Mouse (Mus musculus) MEL (cell line): ENCODE results near the gene Gadd45g. TPM values are rescaled to one million over a fixed set of nuclear protein-coding genes. Genes with fewer than 3 reads are reported as not detected.

Experiments
- DNase-seq: peaks from one replicate; pipeline ENCODE4 v3.0.0; 2011; ENCODE audit warnings: low read depth, low spot score
- H3K27ac ChIP-seq: 2 replicates; pipeline ENCODE4 v1.5.1; 2012; ENCODE audit warnings: low read depth, mild to moderate bottlenecking, control low read depth, low read length, moderate library complexity; ENCODE audit not compliant: control insufficient read depth
- H3K27me3 ChIP-seq, 2 experiments: fragments of 150-350 bp in 1 of 2; sonication (generic) in 1 of 2; 2 replicates each; pipeline ENCODE4 v1.6.1; 2012; ENCODE audit warnings: low read length in 2 of 2, mild to moderate bottlenecking in 2 of 2, improper control_type of control experiment in 1 of 2, moderate library complexity in 1 of 2; ENCODE audit not compliant: insufficient read depth in 2 of 2, control insufficient read depth in 1 of 2
- H3K36me3 ChIP-seq, 2 experiments: 2 replicates each; pipeline ENCODE4 v1.6.1; 2012 to 2014; ENCODE audit warnings: low read length in 2 of 2, improper control_type of control experiment in 1 of 2, inconsistent platforms in 1 of 2, mild to moderate bottlenecking in 1 of 2; ENCODE audit not compliant: insufficient read depth in 2 of 2, control insufficient read depth in 1 of 2
- H3K4me1 ChIP-seq, 2 experiments: fragments of 150-350 bp in 1 of 2; sonication (generic) in 1 of 2; 2 replicates each; pipeline ENCODE4 v1.6.1; 2012; ENCODE audit warnings: low read length in 2 of 2, improper control_type of control experiment in 1 of 2, mild to moderate bottlenecking in 1 of 2; ENCODE audit not compliant: insufficient read depth in 2 of 2, control insufficient read depth in 1 of 2
- H3K4me3 ChIP-seq, 2 experiments: fragments of 150-350 bp in 1 of 2; sonication (generic) in 1 of 2; 2 replicates each; pipeline ENCODE4 v1.5.1; 2012; ENCODE audit warnings: low read depth in 2 of 2, low read length in 2 of 2, mild to moderate bottlenecking in 2 of 2, moderate library complexity in 2 of 2, control low read depth in 1 of 2, improper control_type of control experiment in 1 of 2; ENCODE audit not compliant: control insufficient read depth in 1 of 2, insufficient read depth in 1 of 2
- H3K79me2 ChIP-seq: 2 replicates; pipeline ENCODE4 v1.6.1; 2012; ENCODE audit warnings: mild to moderate bottlenecking, low read length, moderate library complexity; ENCODE audit not compliant: control insufficient read depth, poor library complexity, insufficient read depth
- H3K9ac ChIP-seq: 2 replicates; pipeline ENCODE4 v1.6.1; 2012; ENCODE audit warnings: low read depth, mild to moderate bottlenecking, control low read depth, low read length, moderate library complexity; ENCODE audit not compliant: control insufficient read depth, poor library complexity, severe bottlenecking
- H3K9me3 ChIP-seq: fragments of 150-350 bp; sonication (generic); replicated peaks from 2 replicates; pipeline ENCODE4 v1.6.1; 2012; ENCODE audit warnings: mild to moderate bottlenecking, low read length, improper control_type of control experiment, moderate library complexity; ENCODE audit not compliant: insufficient read depth
- BHLHE40 ChIP-seq: IDR thresholded peaks from 2 replicates; pipeline ENCODE4 v1.6.1; 2012; ENCODE audit warnings: low read depth, mild to moderate bottlenecking, inconsistent platforms, low read length, improper control_type of control experiment, borderline replicate concordance
- ELF1 ChIP-seq: IDR thresholded peaks from 2 replicates; pipeline ENCODE4 v1.6.1; 2014; ENCODE audit warnings: low read depth, mild to moderate bottlenecking, inconsistent platforms, low read length, improper control_type of control experiment, moderate library complexity
- EP300 ChIP-seq, 2 experiments: IDR thresholded peaks; 2 replicates each; pipeline ENCODE4 v1.6.1; 2011; ENCODE audit warnings: improper control_type of control experiment in 2 of 2, low read length in 2 of 2, low read depth in 1 of 2, mild to moderate bottlenecking in 1 of 2
- ETS1 ChIP-seq: IDR thresholded peaks from 2 replicates; pipeline ENCODE4 v1.6.1; 2012; ENCODE audit warnings: low read depth, mild to moderate bottlenecking, inconsistent platforms, low read length, improper control_type of control experiment, moderate library complexity
- GABPA ChIP-seq: IDR thresholded peaks from 2 replicates; pipeline ENCODE4 v1.6.1; 2012; ENCODE audit warnings: low read depth, mild to moderate bottlenecking, inconsistent platforms, low read length, improper control_type of control experiment, moderate library complexity
- GATA1 ChIP-seq: IDR thresholded peaks from 2 replicates; pipeline ENCODE4 v1.6.1; 2011; ENCODE audit warnings: low read depth, low read length, improper control_type of control experiment
- JUND ChIP-seq: IDR thresholded peaks from 2 replicates; pipeline ENCODE4 v1.6.1; 2011; ENCODE audit warnings: low read depth, mild to moderate bottlenecking, improper control_type of control experiment, low read length
- KAT2A ChIP-seq: conservative IDR thresholded peaks from 2 replicates; pipeline ENCODE4 v1.6.1; 2012; ENCODE audit warnings: low read depth, low read length, improper control_type of control experiment, inconsistent platforms
- MAX ChIP-seq: IDR thresholded peaks from 2 replicates; pipeline ENCODE4 v1.6.1; 2011; ENCODE audit warnings: low read length, improper control_type of control experiment
- MEF2A ChIP-seq: IDR thresholded peaks from 2 replicates; pipeline ENCODE4 v1.6.1; 2014; ENCODE audit warnings: low read depth, mild to moderate bottlenecking, inconsistent platforms, low read length, improper control_type of control experiment; ENCODE audit not compliant: poor library complexity, insufficient replicate concordance, severe bottlenecking; ENCODE audit errors: extremely low read depth
- MXI1 ChIP-seq: IDR thresholded peaks from 2 replicates; pipeline ENCODE4 v1.6.1; 2011; ENCODE audit warnings: mild to moderate bottlenecking, low read depth, low read length, improper control_type of control experiment
- MYC ChIP-seq: IDR thresholded peaks from 2 replicates; pipeline ENCODE4 v1.6.1; 2011; ENCODE audit warnings: low read depth, mild to moderate bottlenecking, low read length, improper control_type of control experiment, moderate library complexity
- NRF1 ChIP-seq: IDR thresholded peaks from 2 replicates; pipeline ENCODE4 v1.6.1; 2014; ENCODE audit warnings: low read depth, mild to moderate bottlenecking, inconsistent platforms, low read length, improper control_type of control experiment, moderate library complexity; ENCODE audit not compliant: poor library complexity, insufficient read depth, severe bottlenecking
- POLR2A ChIP-seq, 2 experiments: IDR thresholded peaks; 2 replicates each; pipeline ENCODE4 v1.6.1; 2011 to 2012; ENCODE audit warnings: low read length in 2 of 2, mild to moderate bottlenecking in 2 of 2, control low read depth in 1 of 2, improper control_type of control experiment in 1 of 2, low read depth in 1 of 2, moderate library complexity in 1 of 2; ENCODE audit not compliant: control insufficient read depth in 1 of 2, insufficient read depth in 1 of 2, poor library complexity in 1 of 2
- RCOR1 ChIP-seq: IDR thresholded peaks from 2 replicates; pipeline ENCODE4 v1.6.1; 2012; ENCODE audit warnings: low read depth, mild to moderate bottlenecking, inconsistent platforms, low read length, improper control_type of control experiment
- SIN3A ChIP-seq: IDR thresholded peaks from 2 replicates; pipeline ENCODE4 v1.6.1; 2012; ENCODE audit warnings: low read length, improper control_type of control experiment, inconsistent platforms
- TAL1 ChIP-seq: IDR thresholded peaks from 2 replicates; pipeline ENCODE4 v1.6.1; 2012; ENCODE audit warnings: mild to moderate bottlenecking, inconsistent platforms, low read length, moderate library complexity, mixed read lengths
- TCF12 ChIP-seq: IDR thresholded peaks from 2 replicates; pipeline ENCODE4 v1.6.1; 2014; ENCODE audit warnings: low read depth, mild to moderate bottlenecking, inconsistent platforms, low read length, improper control_type of control experiment, moderate library complexity
- USF1 ChIP-seq: IDR thresholded peaks from 2 replicates; pipeline ENCODE4 v1.6.1; 2014; ENCODE audit warnings: low read depth, mild to moderate bottlenecking, inconsistent platforms, low read length, improper control_type of control experiment, moderate library complexity
- USF2 ChIP-seq, 2 experiments: IDR thresholded peaks; 2 replicates each; pipeline ENCODE4 v1.6.1; 2011 to 2012; ENCODE audit warnings: improper control_type of control experiment in 2 of 2, low read length in 2 of 2, borderline replicate concordance in 1 of 2, inconsistent platforms in 1 of 2, low read depth in 1 of 2, mild to moderate bottlenecking in 1 of 2; ENCODE audit not compliant: insufficient read depth in 1 of 2
- ZMIZ1 ChIP-seq: IDR thresholded peaks from 2 replicates; pipeline ENCODE4 v1.6.1; 2012; ENCODE audit warnings: low read depth, mild to moderate bottlenecking, inconsistent platforms, low read length, improper control_type of control experiment, moderate library complexity
- polyA plus RNA-seq, 2 experiments: library from polyadenylated mRNA; stranded (reverse) in 1 of 2; unstranded in 1 of 2; fragments of >175 nt in 1 of 2; fragments of >200 nt in 1 of 2; gene quantifications; 2 replicates each; pipeline versions ENCODE4 v1.2.1 to v1.2.4; 2012; ENCODE audit warnings: low replicate concordance in 2 of 2, low read depth in 1 of 2; ENCODE audit not compliant: insufficient read length in 2 of 2, insufficient read depth in 1 of 2, missing spikeins in 1 of 2
- total RNA-seq: library from RNA; depleted of rRNA; stranded (reverse); fragments of 300-350 nt; gene quantifications from 2 replicates; pipeline ENCODE4 v1.2.3, GENCODE M21; 2012

Gadd45g gene
- total and polyA plus RNA-seq, 3 experiments = 7.2 to 11.0 TPM; not detected in 1

DNA sequence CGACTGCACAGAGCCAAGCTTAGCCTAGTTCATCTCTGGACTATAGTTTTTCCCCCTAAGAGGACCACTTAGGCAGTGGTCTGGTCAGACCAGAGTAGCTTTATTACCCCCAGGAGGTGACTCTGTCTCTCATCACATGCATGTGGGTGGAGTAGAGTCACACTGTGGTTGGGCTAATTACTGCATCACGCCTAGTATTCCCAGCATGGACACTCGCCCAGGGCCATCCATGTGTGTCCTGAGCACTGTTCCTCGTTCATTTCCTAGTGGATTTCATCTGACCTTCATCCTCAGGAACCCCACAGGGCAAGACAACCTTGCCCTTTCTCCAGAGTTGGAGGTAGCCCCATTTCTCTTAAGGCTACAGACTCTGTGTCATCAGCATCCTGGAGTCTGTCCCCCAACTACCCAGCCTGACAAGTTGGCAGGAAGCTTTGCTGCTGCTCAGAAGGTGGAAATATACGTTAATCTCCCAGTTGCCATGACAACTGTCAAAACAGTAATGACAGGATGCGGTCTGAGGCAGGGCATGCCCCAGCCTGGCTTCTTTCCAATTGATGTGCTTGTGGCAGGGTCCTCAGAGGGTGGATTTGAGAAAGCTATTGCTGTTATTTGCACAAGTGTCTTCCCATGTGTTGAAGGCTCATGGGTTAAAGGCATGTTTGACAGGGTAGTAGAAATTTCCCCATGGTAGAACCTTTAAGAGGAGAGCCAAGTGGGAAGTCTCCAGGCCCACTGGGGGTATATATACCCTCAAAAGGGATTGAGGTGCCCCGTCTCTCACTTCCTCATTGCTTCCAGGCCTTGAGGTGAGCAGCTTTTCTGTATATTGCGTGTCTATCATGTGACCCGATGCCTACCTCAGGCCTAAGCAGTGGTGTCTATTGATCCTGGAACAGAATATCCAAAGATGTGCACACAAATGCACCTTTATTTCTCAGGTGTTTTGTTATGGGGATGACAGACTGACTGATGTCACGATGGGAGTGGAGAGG, 32.6 kb upstream of the Gadd45g start:
- Histone ChIP-seq H3K9me3 (no peaks in the 10 kb centered on the region), H3K4me3 (no peak overlapping the region), H3K27me3 (no peaks in the 10 kb centered on the region), H3K79me2 (no peaks in the 10 kb centered on the region), H3K27ac (no peak overlapping the region), H3K36me3 (peaks cover 0 to 18% of the 10 kb centered on the region in 2 experiments; a peak in 2 of 4 replicates), H3K9ac (no peak overlapping the region), H3K4me1 (peaks cover 0 to 20% of the 10 kb centered on the region in 2 experiments; a peak in 2 of 4 replicates)
- peak; percentile 92 for DNase-seq
- TF ChIP-seq EP300 (IDR thresholded peaks at IDR 0.05; ENCODE audit: low read depth in 1 of 2, low read length in 2 of 2) (peak; percentile 31 to 64; a peak in 3 of 4 replicates), GABPA (no peak), POLR2A (IDR thresholded peaks at IDR 0.05; ENCODE audit: control insufficient read depth in 1 of 2, insufficient read depth in 1 of 2, low read depth in 1 of 2, low read length in 2 of 2, poor library complexity in 1 of 2) (no peak), MAX (peak; percentile 48; the same call in 1 of the 2 replicates), JUND (no peak), GATA1 (peak; percentile 30; the same call in 1 of the 2 replicates), KAT2A (no peak), USF2 (IDR thresholded peaks at IDR 0.05; ENCODE audit: borderline replicate concordance in 1 of 2, insufficient read depth in 1 of 2, low read depth in 1 of 2, low read length in 2 of 2) (no peak), TCF12 (no peak), ELF1 (peak; percentile 21; the same call in 1 of the 2 replicates), RCOR1 (peak; percentile 50; the same call in 1 of the 2 replicates), MXI1 (peak; percentile 94), USF1 (peak; percentile 60; the same call in 1 of the 2 replicates), ETS1 (peak; percentile 66), NRF1 (no peak), BHLHE40 (peak; percentile 47; the same call in 1 of the 2 replicates), SIN3A (peak; percentile 96)

DNA sequence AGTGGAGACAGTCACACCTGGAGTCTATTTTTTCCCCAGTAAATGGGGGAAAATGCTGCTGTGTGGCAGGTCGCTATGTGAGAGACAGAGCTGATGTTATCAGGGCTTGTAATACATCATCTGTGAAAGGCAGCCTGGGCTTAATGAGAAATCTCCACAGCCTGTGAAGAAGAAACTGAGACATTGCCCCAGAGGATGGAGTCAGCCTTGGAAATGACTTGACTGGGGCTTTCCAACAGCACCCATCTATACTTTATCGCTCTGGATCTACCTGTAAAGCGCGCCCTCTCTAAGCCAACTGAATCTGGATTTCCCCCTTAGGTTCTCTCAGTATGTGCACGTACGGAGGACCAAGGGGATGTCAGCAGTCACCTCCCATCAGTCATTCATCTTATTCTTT, 31.8 kb upstream of the Gadd45g start:
- no peak overlapping the region for H3K9ac ChIP-seq
- peaks cover 0 to 20% of the 10 kb centered on the region in 2 experiments; a peak in 2 of 4 replicates for H3K4me1 ChIP-seq
- H3K36me3 ChIP-seq = peaks cover 0 to 18% of the 10 kb centered on the region in 2 experiments; a peak in 2 of 4 replicates
- TF ChIP-seq TAL1 (no peak), MEF2A (no peak), TCF12 (no peak), MYC (no peak), EP300 (IDR thresholded peaks at IDR 0.05; ENCODE audit: low read depth in 1 of 2, low read length in 2 of 2) (no peak), ZMIZ1 (no peak)
- DNase-seq = no peak
- no peak overlapping the region for H3K4me3 ChIP-seq
- H3K27me3 ChIP-seq = no peaks in the 10 kb centered on the region
- H3K79me2 ChIP-seq = no peaks in the 10 kb centered on the region
- H3K27ac ChIP-seq = no peak overlapping the region
- H3K9me3 ChIP-seq = no peaks in the 10 kb centered on the region
